Mouse (Mus musculus): ENCODE measurements around the gene Hoxc8. TPM values are rescaled to one million over a fixed set of nuclear protein-coding genes. Genes with fewer than 3 reads are reported as not detected.

Gene Hoxc8
- polyA plus RNA-seq, 3 experiments from 2014 or later = 0.20 TPM; not detected in 2

DNA sequence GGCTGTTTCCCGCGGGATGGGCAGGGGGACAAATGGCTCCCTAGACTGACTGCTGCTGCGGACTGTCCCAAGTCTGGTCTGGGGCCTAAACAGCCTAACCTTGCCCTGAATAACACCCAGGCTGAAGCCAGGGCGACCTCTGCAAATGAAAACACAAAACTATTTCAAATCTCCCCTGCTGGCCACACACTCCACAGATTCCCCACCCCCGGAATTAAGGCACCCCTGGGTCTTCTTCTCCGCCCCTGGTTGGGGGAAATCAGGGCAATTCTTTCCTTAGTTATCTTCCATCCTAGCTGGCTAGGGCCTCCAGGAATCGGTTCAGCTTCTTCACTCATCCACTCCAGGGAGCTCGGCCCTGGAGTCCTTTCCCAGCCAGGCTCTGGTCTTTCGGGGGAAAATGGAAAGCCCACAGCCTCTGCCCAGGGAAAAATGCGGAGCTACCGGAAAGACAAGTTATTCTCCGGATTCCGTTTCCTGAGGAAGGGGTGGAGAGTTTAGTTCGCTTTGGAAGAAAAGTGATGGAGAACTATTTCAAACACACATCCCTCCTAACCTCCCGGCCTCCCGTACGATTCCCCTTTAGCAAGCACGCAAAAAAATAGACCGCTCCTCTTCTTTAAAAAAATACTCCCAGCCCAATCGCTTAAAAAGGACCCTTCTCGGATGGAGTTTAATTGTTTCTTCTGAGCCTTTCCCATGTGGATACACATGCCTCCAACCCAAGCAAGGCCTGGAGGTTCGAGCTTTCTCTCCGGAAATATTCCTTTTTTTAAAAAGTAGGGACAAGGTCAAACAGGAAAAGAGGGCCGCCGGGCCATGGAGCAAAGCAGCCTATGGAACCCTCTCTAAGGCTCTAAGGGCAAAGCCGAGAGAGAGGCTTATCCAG is 25.2 kb upstream of the Hoxc8 start:
- no peak for ATAC-seq

DNA sequence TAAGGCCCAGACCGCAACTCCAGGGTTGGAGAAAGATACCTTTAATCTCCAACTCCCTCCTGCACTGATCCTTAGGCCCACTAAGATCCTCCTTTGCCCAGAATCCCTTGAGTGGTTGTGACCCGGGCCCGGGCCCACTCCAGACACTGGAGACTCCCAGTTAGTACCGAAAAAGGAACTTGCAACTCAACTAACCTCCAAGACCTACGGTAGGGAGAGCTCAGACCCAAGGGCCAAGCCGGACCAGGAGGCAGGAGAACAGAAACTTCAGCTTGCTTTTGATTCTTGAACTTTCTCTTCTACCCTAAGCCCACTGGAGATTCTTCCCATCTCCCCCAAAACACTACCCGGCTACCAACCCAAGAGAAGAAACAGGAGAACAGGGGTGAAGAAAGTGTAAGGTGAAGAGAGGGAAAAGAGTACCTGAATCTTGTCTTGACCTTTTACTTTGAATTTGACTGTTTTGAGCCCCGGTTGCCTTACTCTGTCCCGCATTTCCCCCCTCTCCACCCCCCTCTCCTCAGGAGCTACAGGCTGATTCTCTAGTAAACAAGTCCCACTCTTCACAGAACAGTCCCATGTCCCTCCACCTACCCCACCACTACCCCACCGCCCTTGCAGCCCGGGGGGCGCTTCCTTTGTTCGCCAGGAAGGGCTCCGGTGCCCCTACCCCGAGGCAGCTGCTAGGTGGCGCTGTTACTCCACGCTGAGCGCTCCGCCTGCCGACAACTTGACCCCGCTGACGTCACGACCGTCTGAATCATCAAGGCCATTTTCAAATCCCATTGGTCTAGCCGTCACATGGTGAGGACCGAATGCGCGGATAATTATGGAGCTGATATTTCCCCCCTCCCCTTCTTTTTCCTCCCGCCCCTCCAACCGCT is 24.3 kb upstream of the Hoxc8 start:
- ATAC-seq = peak; percentile 74

DNA sequence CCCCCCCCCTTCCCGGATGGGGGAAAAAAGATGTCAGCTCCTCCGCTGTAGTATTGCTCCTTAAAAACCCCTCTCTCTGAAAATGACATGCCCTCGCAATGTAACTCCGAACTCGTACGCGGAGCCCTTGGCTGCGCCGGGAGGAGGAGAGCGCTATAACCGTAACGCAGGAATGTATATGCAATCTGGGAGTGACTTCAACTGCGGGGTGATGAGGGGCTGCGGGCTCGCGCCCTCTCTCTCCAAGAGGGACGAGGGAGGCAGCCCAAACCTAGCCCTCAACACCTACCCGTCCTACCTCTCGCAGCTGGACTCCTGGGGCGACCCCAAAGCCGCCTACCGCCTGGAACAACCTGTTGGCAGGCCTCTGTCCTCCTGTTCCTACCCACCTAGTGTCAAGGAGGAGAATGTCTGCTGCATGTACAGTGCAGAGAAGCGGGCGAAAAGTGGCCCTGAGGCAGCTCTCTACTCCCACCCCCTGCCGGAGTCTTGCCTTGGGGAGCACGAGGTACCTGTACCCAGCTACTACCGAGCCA is 23.6 kb upstream of the Hoxc8 start, which contains the start of gene Hoxc10:
TSS of gene Hoxc10 (plus strand) at position 21 of the 536 bp plus-strand sequence.
- ATAC-seq = peak; percentile 4

DNA sequence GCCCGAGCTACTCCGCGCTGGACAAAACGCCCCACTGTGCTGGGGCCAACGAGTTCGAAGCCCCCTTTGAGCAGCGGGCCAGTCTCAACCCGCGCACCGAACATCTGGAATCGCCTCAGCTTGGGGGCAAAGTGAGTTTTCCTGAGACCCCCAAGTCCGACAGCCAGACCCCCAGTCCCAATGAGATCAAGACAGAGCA is 23.2 kb upstream of the Hoxc8 start, which contains the start of gene Hoxc5:
TSS of gene Hoxc5 (plus strand) at position 132 of the 199 bp plus-strand sequence.
- no peak for ATAC-seq

DNA sequence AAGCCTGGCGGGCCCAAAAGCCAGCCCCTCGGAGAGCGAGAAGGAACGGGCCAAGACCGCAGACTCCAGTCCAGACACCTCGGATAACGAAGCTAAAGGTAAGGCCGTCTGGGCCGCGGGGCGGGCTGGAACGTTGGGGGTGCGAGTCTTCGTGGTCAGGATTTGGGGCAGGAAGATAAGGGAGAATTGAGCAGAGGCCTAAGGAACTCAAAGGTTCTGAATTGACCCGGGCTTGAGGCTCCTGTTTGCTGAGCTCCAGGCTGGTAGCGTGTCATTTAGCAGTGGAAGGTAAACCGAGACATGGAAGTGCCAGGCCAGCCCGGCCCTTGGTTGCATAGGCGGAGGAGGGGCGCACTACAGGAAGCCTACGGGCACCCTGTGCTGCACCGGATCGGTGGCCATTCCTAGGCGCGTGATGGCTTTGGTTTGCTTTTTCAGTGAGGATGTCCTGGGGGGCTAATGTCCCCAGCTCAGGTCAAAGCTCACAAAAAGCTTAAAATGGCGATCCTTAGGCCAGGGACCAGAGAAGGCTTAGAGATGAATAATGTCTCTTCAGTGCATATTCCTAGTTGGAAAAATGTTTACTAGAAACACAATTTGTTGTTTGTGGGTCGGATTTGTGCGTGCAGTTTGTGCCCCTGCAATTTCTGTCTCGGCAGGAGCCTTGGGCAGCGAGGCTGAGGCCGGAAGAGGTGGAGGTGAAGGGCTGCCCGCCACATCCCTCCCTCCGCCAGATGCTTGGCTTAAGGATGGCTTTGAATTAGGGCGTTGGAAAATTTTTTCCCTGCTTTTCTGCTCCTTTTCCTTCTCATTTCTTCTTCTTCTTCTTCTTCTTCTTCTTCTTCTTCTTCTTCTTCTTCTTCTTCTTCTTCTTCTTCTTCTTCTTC is 22.7 kb upstream of the Hoxc8 start:
- ATAC-seq = no peak

DNA sequence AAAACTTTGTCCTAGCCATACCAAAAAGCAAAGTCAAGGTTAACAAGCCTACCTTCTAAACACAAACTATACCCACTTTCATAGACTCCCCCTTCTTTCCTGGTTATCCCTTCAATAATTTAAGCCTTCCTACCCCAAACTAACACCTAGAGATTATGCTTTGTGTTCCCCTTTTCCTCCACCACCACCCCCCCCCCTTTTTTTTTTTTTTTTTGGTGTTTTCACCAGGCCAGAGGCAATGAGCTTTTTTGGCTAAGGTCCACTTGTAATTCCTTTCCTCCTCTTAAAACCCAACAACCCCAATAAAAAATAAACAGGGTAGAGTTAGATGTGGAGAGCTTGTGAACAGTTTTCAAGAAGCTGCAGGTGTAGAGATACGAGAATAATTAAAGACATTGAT is 21.1 kb upstream of the Hoxc8 start:
- ATAC-seq = no peak

DNA sequence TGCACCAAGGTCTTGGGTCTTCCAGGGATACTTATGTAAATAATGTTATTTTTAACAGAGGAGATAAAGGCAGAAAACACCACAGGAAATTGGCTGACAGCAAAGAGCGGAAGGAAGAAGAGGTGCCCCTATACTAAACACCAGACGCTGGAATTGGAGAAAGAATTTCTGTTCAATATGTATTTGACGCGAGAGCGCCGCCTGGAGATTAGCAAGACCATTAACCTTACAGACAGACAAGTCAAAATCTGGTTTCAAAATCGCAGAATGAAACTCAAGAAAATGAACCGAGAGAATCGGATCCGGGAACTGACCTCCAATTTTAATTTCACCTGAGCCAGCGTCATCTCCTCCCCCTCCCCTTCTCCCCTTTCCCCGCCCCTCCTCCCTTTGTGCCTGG is 19.7 kb upstream of the Hoxc8 start:
- ATAC-seq = no peak

DNA sequence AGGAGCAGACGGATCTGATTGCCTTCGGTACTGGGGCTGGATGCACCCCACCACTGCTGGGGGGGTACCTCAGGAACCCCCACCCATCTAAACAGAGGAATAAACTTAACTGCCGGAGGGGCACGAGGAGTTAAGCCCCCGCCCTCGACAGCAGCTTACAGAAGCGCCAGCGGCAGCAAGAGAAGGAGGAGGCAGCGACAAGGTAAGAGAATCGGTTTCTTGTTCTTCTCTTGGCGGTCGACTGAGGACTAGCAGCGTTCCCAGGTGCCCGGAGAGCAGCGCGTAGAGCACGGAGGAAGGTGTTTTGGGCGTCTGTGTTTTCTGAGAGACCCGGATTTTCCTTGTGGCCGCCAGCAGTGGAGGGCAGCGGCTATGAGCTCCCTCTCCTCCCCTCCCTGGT is 18.2 kb upstream of the Hoxc8 start:
- no peak for ATAC-seq

DNA sequence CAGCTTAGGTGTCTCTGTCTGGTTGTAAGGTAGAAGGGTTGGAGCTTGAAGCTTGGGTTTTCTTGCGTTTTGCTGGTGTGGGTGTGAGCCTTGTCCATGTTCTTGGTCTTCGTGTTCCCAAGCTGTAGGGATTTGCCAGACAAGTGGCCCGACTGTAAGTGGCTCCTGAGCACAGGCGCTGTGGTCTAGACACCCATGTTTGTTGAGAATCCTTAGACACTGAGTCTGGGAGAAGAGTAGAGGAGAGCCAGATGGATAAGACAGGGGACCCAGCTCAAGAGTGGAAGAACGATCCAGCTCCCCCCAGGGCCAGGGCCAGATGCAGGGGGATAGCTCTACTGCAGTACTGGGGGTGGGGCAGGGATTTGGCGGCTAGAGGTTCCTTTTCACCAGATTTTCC is 17.7 kb upstream of the Hoxc8 start:
- ATAC-seq = no peak

DNA sequence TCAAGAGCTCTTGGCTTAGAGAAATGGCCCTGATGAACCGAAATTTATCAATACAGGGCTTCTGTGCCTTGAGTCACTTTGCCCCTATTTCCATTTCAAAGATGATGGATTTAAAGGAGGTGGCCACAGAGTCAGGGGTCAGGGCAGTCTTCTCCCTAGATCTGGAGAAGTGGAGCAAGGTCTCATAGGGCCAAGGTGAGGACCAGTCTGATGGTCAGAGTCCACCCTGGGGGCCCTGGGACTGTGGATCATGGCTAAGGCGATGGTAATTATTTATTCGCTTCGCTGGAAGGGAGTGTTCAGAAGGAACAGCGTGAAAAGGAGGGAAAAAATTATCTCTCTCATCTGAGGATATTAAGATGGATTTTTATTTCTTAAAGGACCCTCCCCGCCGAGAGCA is 15.4 kb upstream of the Hoxc8 start:
- ATAC-seq = no peak

DNA sequence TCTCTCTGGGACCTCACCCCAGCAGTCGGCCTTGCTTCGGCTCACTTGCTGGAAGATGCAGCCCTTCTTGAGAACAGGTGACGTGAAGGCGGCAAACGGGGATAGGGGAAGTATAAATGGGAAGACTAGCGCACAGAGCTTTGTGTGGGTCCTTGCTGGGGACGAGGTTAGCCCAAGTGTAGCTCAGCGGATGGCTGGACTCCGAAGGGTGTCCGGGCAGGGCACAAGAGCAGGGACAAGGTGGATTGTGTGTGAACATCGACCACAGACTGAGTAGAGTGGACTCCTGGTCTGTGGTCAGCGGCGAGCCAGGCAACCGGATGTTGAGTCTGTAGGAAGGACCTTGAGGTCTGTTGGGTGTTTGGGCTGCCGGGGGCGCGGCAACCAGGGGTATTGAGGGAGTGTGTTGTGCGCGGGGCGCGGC is 14.7 kb upstream of the Hoxc8 start:
- no peak for ATAC-seq

DNA sequence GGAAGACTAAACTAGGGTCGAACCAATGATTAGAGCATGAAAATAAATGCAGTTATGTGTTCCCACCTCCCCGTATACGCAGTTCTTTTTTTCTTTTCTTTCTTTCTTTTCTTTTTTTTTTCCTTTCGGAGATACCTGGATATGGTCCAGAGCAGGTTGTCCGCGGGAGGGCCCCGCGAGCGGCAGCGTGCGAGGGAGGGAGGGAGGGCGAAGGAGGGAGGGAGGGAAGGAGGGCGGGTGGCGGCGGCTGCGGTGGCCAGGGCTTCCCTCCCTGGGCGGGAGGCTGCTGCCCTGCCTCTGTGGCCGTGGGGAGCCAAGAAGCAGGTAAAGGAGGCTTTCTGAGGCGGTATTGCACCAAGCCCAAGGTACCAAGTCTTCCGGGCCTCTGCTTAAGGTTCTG is 14.2 kb upstream of the Hoxc8 start, which contains the start of gene Hoxc9:
TSS of gene Hoxc9 (plus strand) at position 269 of the 400 bp plus-strand sequence.
- ATAC-seq = no peak

DNA sequence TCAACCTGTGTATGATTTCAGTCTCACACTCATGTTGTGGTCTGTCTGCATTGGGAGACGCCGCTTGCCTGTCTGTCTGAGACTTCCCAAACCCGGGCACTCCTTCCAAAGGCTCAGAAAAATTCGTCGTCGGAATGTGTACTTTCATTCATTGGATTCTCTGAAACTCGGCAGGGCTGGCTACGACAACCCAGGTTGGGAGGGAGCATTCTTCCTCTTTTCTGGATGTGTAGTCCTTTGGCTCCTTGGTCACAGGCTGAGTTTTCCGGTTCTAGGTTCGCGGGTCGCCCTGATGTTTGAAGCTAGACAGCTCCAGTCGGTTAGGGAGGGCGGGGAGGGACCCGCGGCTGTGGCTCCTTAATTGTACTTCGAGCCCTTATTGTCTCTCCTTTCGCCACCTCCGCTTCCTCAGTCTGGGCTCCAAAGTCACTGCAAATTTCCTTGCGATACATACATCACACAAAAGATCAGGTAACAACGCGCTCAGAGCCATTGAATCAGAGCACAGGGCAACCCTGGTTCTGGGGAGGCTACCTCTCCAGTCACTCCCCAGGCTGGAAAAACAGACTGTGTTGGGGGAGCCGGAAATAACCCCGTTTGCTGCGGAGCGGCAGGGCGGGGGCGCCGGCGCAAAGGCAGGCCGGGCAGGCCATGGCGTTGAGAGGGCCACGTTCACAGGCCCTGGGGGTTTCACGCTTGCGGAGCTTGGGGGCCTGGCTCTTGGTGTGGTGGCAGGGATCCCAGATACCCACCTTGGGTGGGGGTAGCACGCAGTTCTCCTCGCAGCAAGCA is 13.6 kb upstream of the Hoxc8 start:
- ATAC-seq = peak; percentile 53

DNA sequence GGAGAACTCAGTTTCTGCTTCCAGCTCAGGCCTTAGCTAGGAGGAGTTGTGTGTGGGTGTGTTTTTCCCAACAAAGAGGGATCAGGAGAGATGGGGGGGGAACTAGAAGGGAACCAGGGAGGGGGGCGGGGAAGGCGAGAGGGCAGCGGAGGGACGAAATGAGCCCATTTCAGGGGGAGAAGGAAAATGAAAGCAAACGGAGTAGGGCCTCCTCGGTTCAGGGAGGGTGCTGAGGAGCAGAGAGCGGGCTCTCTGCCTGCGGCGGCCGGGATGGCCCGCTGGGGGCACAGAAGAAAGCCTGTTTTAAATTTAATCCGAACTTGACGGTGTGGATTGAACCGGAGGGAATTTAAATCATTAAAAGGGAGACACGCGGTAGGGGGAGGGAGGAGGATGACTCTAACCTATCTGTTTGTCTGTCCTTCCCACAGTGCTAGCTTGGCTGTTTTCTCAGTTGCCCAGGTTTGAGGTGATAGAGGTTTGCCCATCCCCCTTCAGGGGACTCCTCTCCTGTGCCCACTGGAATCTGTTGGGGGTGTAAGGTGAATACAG is 12.9 kb upstream of the Hoxc8 start:
- peak; percentile 50 for ATAC-seq

DNA sequence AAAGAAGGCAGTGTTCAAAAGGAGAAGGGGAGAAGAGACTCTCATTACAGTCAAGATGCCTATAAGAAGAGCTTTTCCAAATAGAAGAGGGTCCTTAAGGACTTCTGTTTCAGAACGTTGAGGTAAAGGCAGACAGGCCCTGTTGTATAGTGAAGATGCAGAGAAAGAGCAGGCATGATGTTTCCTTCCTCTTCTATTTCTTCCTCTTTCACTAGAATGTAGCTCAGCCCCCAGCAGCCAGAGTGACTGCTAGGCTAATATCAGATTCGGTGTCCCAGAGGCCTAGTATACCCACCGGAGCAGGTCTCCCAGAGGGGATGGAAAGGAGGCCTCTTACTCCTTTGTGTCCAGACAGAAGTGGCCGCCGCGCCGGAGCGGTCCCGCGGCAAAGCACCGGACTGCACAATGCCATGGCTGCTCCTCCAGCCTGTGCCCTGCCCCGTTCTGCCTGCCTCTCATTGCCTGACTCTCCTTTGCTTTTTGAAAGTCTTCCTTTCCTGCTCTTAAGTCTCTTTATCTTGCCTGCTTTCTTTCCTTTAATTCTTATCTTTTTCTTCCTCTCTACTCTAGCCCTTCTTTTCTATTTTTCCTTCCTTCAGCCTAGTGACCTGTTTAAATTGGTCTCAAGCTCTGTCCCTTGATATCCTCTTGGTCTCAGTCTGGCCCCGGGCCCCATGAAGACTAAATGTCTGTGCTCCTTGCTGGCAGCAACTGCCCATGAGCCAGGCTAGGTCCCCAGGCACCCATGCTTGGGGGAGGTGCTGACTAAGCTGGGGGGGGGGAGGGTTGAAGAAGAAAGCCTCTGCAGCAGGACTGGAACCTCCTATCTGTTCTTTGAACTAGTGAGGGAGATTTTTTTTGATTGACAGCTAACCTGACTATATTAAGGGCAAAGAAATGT is 11.5 kb upstream of the Hoxc8 start:
- no peak for ATAC-seq

DNA sequence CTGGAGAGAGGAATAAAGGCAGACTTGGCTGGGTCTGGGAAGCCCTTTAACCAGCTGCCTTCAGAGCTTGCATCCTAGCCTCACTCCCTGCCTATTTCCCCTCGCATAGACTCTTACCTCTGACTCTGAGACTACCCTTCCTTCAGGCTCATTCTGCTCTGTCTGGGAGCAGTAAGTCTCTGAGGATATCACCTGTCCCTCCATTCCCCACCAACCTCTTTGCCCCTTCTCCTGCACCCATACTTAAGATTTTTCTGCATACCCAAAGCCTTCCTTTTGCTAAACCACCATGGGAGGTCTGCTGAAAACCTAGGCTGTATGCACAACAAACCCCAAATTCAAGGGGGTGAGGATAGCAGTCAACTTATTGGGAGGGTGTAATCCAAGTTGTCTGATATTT is 10.5 kb upstream of the Hoxc8 start:
- ATAC-seq = no peak

DNA sequence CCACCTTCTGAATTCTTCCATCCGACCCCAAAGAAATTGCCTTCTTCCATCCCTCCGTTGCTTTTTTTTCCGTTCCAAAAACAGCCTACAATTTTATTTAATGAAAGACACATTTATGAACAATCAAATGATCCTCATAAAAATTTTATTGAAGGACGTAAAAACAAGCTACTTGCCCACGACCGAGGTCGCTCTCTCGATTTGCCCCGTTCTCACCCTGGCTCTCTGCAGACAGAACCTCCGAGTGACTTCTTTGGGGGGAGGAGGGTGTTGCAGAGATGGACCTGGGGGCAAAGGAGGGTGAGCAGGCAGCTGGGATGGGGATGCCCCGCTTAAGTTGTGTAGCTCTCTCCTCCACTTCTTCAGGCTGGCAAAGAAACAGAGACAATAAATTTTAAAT is 10.1 kb upstream of the Hoxc8 start:
- no peak for ATAC-seq

DNA sequence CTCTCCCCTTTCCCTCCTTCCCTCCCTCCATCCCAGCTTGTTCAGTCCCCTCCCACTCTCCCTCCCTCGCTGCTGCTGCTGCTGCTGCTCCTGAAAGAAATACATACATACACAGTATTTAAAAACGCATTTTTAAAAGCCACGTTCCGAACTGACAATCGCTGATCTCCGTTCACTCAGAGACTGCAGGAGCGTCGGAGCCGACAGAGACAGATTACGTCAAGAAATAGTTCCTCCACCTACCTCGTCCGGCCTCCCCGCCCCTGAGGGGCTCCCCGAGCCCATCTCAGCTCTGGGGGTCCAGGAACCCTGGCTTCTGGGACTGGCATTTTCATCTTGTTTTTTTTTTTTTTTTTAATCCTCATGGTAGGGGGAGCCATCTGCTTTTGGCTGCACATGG is 9.5 kb upstream of the Hoxc8 start:
- no peak for ATAC-seq

DNA sequence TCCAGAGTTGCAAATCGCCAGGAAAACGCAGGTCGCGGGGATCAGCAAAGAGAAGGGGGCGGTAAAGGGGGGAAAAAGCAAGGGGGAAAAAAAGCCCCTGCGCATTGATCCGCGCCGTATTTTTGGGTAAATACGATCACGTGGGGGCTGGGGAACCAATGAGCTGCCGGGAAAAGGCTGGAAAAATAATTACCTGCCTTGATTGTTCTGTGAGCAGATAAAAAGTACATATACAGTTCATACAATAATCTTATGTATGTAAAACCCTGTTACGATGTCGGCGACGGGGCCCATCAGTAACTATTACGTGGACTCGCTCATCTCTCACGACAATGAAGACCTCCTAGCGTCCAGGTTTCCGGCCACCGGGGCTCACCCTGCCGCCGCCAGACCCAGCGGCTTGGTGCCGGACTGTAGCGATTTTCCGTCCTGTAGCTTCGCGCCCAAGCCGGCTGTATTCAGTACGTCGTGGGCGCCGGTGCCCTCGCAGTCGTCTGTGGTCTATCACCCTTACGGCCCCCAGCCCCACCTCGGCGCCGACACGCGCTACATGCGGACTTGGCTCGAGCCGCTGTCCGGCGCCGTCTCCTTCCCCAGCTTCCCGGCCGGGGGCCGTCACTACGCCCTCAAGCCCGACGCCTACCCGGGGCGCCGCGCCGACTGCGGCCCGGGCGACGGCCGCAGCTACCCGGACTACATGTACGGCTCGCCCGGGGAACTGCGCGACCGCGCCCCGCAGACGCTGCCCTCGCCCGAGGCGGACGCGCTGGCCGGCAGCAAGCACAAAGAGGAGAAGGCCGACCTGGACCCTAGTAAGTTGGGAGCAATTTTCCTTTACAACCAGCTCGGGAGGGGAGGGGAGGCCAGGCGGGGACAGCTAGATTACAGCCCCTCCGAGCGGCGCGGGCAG is 8.8 kb upstream of the Hoxc8 start:
- ATAC-seq = peak; percentile 29

Measured in inflammation-experienced regulatory T-cells, adult 6 months (primary cell).